Mouse (Mus musculus): ENCODE data around the gene Nutf2-ps1.

DNA sequence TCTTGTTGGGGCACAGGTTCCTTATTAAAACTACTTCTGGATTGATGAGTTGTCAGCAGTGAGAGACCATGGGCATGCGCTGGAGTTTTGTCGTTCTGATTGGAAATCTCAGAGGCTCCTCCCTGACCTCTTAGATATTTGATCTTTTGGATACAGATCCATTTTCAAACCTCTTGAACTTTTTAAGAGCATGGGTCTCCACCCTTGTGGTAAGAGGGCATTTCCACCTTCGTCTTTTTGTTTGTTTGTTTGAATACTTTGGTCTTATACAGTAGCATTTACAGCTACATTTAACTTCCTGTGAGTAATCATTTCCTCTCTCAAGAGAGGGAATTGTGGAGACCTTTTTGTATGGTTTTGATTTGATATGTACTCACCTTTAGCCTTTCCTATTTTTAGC, 49.6 kb downstream of the Nutf2-ps1 start:
- TF ChIP-seq POLR2AphosphoS2 (IDR thresholded peaks at IDR 0.05; ENCODE audit: insufficient read length, low read depth) (no peak), USF1 (IDR thresholded peaks at IDR 0.05; ENCODE audit: low read depth) (no peak)
